Mouse (Mus musculus): ENCODE results near the gene Cenpx.
A peak's percentile ranks its signal among the peaks of the same experiment; 100 is the strongest.
"Not testable (repeated sequence)": the region's sequence is repeated elsewhere in the genome, so short reads cannot be mapped to it uniquely, and the experiment has no call there.

Gene Cenpx

DNA sequence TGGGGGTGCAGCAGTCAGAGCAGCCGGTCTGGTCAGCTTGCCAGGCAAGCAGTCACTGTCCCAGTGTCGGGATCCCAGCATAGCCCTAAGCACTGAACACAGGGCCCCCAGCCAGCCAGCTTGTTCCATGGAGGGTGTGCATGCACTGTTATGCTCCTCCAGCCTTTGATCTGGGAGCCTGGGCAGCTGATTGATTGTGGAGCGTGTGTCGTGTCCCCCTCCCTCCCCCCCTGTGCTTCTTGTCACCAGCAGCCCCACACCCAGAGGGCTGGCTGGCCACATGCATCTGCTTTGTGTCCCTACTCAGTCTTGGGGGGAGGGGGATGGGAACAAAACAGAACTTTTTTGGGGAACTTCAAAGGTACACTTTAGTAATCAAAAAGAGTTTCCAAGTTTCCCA lies 18.4 kb downstream of the Cenpx start:
- no peak for DNase-seq

DNA sequence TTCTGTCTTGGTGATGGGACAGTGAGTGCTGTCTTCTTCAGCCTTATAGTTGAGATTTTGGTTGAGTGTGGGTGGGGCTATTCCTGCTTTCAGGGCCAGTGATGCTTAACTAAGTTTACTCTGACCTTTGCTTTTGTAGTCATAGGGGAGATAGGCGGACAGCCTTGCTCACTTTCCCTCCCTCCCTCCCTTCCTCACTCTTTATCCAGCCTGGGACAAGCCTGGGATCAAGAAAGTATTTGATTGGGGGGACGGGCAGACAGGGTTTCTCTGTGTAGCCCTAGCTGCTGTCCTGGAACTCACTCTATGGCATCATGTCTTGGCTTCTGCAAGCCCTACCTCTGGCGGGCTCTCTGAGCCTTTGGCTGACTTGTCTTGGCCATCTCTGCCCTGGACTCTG lies 20.1 kb downstream of the Cenpx start:
- no peak for DNase-seq

DNA sequence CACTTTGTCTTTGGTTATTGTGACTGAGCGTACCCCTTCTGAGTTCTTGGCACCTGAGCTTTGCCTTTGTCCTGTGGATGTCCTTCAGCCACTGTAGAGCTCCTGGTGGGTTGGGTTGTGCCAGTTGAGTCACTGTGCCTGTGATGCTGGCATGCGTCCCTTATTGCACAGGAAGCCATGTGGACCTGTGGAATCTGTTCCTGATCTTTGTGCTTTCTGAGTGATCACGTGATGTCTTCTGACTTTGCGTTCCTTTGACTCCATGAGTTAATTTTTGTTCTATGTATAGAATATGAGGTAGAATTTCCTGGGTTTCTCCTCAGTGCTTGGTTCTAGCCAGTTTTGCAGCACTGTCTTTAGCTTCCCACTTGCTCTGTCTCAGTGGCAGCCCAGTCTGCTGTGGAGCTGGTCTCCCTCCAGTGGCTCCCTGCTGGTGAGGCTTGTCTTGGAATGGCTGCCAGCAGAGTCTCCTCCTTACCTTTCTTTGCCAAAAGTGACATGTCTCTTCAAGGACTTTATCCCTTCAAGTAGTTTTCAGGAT lies 21.0 kb downstream of the Cenpx start:
- DNase-seq = no peak

DNA sequence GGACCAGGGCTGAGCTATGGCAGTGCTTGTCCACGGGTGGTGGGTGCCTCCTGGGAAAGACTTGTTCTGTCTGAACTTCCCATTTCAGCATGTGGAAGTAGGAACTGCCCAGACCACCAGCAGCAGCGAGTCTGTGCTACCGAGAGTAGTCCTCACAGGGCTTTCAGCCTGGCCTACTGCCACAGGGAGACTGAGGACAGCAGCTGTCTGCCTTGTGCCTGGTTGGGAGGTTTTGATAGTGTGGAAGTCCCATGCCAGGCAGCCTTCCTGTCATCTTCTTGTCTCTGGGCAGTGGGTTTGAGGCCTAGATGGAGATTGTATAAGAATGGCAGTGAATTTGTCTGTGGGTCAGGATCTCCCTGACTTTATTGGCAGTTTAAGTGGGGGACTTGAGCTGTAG lies 24.2 kb downstream of the Cenpx start:
- DNase-seq = no peak

DNA sequence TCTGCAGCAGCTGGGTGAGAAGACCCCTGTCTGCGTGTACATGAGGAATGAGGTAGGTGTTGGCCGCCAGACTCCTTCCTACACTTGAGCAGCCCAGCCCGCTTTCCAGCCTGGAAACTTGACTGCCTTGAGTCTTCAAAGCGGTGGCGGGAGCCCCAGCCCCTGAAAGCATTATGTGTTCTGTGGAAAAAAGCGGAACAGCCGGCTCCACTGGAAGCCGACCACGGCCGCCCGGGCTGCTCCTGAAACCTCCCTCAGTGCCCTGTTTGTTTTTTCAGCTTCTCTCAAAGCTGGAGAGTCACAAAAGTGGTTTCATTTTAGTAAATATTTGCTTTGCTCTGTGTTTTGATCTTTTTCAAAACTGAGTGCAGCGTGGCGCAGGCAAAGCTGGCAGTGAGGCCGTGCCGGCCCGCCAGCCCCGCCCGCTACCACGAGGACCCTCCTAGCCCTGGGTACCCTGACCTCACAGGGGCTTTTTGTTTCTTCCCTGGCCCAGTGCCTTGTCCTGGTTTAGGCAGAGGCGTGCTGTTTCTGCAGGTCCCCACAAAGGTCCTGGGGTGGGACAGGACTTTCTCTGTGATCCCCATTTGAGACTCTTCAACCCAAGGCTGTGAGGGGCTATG lies 26.8 kb downstream of the Cenpx start:
- DNase-seq = no peak

DNA sequence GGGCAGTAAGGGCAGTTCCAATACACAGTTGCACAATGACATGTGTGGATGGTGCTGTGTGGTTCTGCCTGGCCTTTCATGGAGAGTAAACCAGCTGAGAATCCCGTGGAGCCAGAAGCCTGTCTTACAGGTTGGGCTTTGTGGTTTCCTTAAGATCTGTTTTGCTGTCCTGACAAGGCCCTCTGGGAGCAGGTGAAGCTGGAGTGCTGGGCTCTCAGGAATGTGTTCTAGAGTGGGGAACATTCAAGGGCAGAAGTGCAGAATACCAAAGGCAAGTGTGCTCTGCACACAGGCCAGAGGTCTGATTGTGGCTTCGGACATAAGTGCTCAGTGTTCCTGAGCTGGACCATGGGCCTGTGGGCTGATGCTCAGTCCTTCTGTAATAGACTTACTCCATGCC lies 28.9 kb downstream of the Cenpx start:
- DNase-seq = no peak

GRCm38 (mm10) chr11:120684086-120684485 lies 29.5 kb downstream of the Cenpx start:
- DNase-seq = no peak

- no peak for DNase-seq
Measured at GRCm38 (mm10) chr11:120683536-120683935, 30.0 kb downstream of the Cenpx start.

DNA sequence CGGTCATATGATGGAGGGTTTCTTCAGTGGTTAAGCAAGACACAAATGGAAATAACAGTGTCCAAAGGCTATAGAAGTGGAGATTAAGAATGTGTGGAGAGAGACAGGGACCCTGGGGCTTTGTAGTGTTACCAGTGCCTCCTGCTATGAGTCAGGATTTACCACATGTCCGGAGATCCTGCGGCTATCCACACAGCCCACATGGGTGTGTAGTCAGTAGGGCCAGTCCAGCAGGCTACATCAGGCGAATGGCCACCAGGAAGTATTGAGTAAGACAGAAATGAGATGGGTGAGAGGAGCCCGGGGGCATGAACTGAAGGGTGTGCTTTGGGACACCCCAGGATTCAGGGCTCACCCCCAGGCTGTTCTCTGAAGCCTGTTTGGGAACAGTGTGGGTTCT lies 30.9 kb downstream of the Cenpx start:
- DNase-seq = no peak

GRCm38 (mm10) chr11:120679909-120680308 lies 33.6 kb downstream of the Cenpx start:
- no peak for DNase-seq

DNA sequence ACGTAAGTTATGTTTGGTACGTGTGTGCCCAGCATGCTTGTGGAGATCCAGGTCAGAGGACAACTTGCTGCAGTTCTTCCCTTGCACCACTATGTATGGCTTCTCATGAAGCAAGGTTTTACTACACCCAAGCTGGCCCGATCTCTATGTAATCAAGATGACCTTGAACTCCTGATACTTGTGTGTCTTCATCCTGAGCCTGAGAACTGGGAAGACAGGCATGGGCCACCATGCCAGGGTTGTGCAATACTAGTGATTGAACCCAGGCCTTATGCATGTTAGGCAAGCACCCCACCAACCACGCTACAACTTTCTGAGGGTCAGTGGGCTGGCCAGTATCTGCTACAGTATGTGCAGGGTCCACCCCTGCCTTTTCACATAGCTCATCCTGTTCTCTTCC lies 36.6 kb downstream of the Cenpx start:
- DNase-seq = no peak

GRCm38 (mm10) chr11:120675875-120676274 lies 37.7 kb downstream of the Cenpx start:
- not testable (repeated sequence) for DNase-seq

- DNase-seq = no peak
Measured at GRCm38 (mm10) chr11:120673594-120674122, 39.9 kb downstream of the Cenpx start.

DNA sequence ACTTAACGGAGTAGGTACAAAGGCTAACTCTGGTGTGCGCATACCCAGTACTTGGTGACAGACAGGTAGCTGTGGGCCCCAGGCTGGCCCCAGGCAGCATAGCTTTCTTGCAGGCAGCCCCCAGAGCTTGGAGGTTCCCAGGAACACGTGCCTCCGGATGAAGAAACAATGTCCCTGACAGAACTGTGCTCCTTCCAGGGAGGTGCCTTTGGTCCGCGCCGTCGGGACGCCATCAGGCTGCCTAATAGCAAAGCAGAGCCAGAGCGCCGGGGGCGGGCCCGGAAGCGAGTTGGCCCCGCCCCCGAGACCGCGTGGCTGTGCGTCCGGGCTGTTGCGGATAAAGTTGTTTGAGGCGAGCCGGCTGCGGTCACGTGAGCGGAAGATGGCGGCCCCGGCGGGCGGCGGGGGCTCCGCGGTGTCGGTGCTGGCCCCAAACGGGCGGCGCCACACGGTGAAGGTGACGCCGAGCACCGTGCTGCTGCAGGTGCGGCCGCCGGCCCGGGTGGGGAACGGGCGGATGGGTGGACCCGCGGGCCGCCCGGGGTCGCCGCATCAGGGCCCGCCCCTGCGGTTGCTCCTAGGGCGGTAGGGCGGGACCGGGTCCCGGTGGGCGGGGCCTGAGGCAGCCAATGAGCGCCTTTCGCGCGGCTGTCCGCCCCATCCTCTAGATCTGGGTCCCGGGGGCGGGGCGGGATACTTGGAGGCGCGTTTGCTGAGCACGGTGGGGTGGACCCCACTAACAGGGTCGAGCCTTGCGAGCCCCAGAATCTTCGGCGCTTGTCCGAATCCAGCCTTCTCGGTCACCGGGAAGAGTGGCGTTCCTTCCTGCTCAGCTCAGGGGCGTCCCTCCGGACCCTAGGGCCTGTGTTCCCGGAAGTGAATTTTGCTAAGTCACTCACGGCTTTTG lies 40.6 kb downstream of the Cenpx start, which contains the start of gene Aspscr1:
Gene Aspscr1 (plus strand): TSS at position 287 of the 907 bp plus-strand sequence.
- peak; percentile 92 for DNase-seq

- DNase-seq = no peak
Measured at GRCm38 (mm10) chr11:120666617-120667016, 46.9 kb downstream of the Cenpx start.

- no peak for DNase-seq
Measured at GRCm38 (mm10) chr11:120665406-120665805, 48.1 kb downstream of the Cenpx start.

- no peak for DNase-seq
Measured at GRCm38 (mm10) chr11:120663714-120664113, 49.8 kb downstream of the Cenpx start.

- DNase-seq = no peak
Measured at GRCm38 (mm10) chr11:120662759-120663158, 50.8 kb downstream of the Cenpx start.

GRCm38 (mm10) chr11:120661076-120661460 lies 52.5 kb downstream of the Cenpx start, which contains the start of gene Notum:
Gene Notum (minus strand): TSS chr11:120661175.
- DNase-seq = no peak
